7 mouse cellular contexts compared by ENCODE assay signal in genomic region chr8:70891356-70891755, GRCm38 (mm10). TPM values are rescaled to one million over a fixed set of nuclear protein-coding genes. Genes with fewer than 3 reads are reported as not detected.
DNase-seq lines count a peak whose midpoint lies in the region; TF ChIP-seq lines count a peak whose summit lies in the region.

No protein-coding gene starts in this region.

- H3K27me3 ChIP-seq in embryonic facial prominence, embryonic 10.5 days (replicated peaks; ENCODE audit: low read depth, poor library complexity, severe bottlenecking), result peaks cover 75% of the 10 kb centered on the region

- H3K9me3 ChIP-seq in ES-E14 (ENCODE audit: control insufficient read depth, insufficient read depth, low read depth, low read length), result no peaks in the 10 kb centered on the region
- no peaks in the 10 kb centered on the region for H3K9me3 ChIP-seq in embryonic facial prominence, embryonic 10.5 days

- DNase-seq in ES-E14 (ENCODE audit: low read depth, low spot score), result peak; percentile 89
- DNase-seq in embryonic facial prominence, embryonic 10.5 days (ENCODE audit: low spot score), result peak; percentile 70
- DNase-seq in kidney, postnatal 36 days, result peak; percentile 73 to 83
- DNase-seq in lung, postnatal 36 days, result peak; percentile 87
- DNase-seq in layer of hippocampus, adult 8-10 months (ENCODE audit: low spot score in 2 of 2), result no peak
- DNase-seq in yolk sac, embryonic 10.5 days (ENCODE audit: low spot score), result no peak
- no peak for DNase-seq in right cerebral cortex, postnatal 36 days (ENCODE audit: low spot score in 2 of 2)

- H3K9ac ChIP-seq in ES-E14 (ENCODE audit: insufficient read depth, low read depth, low read length, poor library complexity, severe bottlenecking), result no peak overlapping the region

- H3K4me1 ChIP-seq in ES-E14 (ENCODE audit: control insufficient read depth in 2 of 2, insufficient read depth in 2 of 2, low read length in 2 of 2, poor library complexity in 1 of 2), result peaks cover 4 to 23% of the 10 kb centered on the region in 2 experiments; a peak in 3 of 4 replicates
- H3K4me1 ChIP-seq in embryonic facial prominence, embryonic 10.5 days, result peaks cover 47% of the 10 kb centered on the region

- in situ Hi-C loops in ES-E14 (cut with MboI; ENCODE audit: low sequenced_read_pairs in 2 of 2, unreplicated experiment in 2 of 2), result no loop called here

- no peak overlapping the region for H3K27ac ChIP-seq in ES-E14 (ENCODE audit: insufficient read depth, low read depth, low read length, poor library complexity, severe bottlenecking)
- no peak overlapping the region for H3K27ac ChIP-seq in embryonic facial prominence, embryonic 10.5 days (replicated peaks)

- H3K36me3 ChIP-seq in ES-E14 (ENCODE audit: control insufficient read depth, insufficient read depth, low read length, poor library complexity, severe bottlenecking), result peaks cover 26% of the 10 kb centered on the region
- peaks cover 34% of the 10 kb centered on the region for H3K36me3 ChIP-seq in embryonic facial prominence, embryonic 10.5 days (replicated peaks)

- peak overlapping the region; percentile 59 to 66; a peak in 3 of 4 replicates for H3K4me3 ChIP-seq in ES-E14 (ENCODE audit: insufficient read depth in 1 of 2, low read depth in 1 of 2, low read length in 2 of 2, poor library complexity in 1 of 2, severe bottlenecking in 1 of 2)
- peak overlapping the region; percentile 50 for H3K4me3 ChIP-seq in embryonic facial prominence, embryonic 10.5 days

- 4% methylated on average over 21 of the region's 21 CpGs for WGBS in embryonic facial prominence, embryonic 10.5 days

TF ChIP-seq in ES-E14, 5 proteins besides CTCF, POLR2A, EP300 and RAD21:
- no peak for TF ChIP-seq MAFK (IDR thresholded peaks at IDR 0.05; ENCODE audit: insufficient read depth, low read depth, low read length)
- no peak for TF ChIP-seq ZNF384 (IDR thresholded peaks at IDR 0.05; ENCODE audit: low read depth, low read length)
- no peak for TF ChIP-seq CHD2 (IDR thresholded peaks at IDR 0.05; ENCODE audit: low read depth, low read length)
- TF ChIP-seq HCFC1 (IDR thresholded peaks at IDR 0.05; ENCODE audit: borderline replicate concordance, insufficient read depth, low read length), result no peak
TF ChIP-seq in ES-E14: peak in this region for 0.

RNA-seq across cellular contexts. Expression of gene Slc5a5, which starts 1.2 kb away (rescaled TPM):
- total RNA-seq in ES-E14 (2012; rRNA removed), result 2.5 and 3.4 TPM in 2 replicates
- 0.30 and 0.40 TPM in 2 replicates for polyA plus RNA-seq in embryonic facial prominence, embryonic 10.5 days (2016; fragmentation: Nextera tagmentation; extraction: Ambion mirVana)
- total RNA-seq in layer of hippocampus, adult 8-10 months (2022), result 10 to 100 TPM; 10.5 to 12.3 (median 11.0) TPM

RNA-seq across cellular contexts. Expression of gene Rpl18a, which starts 5.9 kb away (rescaled TPM):
- 2,806 and 2,972 TPM in 2 replicates for total RNA-seq in ES-E14 (2012; rRNA removed)
- 3,888 and 3,901 TPM in 2 replicates for polyA plus RNA-seq in embryonic facial prominence, embryonic 10.5 days (2016; fragmentation: Nextera tagmentation; extraction: Ambion mirVana)
- 100 to 1,000 TPM; 619 to 893 (median 714) TPM for total RNA-seq in layer of hippocampus, adult 8-10 months (2022)

RNA-seq across cellular contexts. Expression of gene Map1s, which starts 14.4 kb away (rescaled TPM):
- total RNA-seq in ES-E14 (2012; rRNA removed), result 53.4 and 60.8 TPM in 2 replicates
- polyA plus RNA-seq in embryonic facial prominence, embryonic 10.5 days (2016; fragmentation: Nextera tagmentation; extraction: Ambion mirVana), result 67.8 and 72.3 TPM in 2 replicates
- total RNA-seq in layer of hippocampus, adult 8-10 months (2022), result 10 to 100 TPM; 85.7 to 93.1 (median 88.8) TPM

RNA-seq across cellular contexts. Expression of gene Ccdc124, which starts 17.6 kb away (rescaled TPM):
- 52.5 and 82.3 TPM in 2 replicates for total RNA-seq in ES-E14 (2012; rRNA removed)
- 173 and 179 TPM in 2 replicates for polyA plus RNA-seq in embryonic facial prominence, embryonic 10.5 days (2016; fragmentation: Nextera tagmentation; extraction: Ambion mirVana)
- total RNA-seq in layer of hippocampus, adult 8-10 months (2022), result 10 to 100 TPM; 69.8 to 87.9 (median 78.7) TPM

RNA-seq across cellular contexts. Expression of gene Kcnn1, which starts 28.3 kb away (rescaled TPM):
- total RNA-seq in ES-E14 (2012; rRNA removed), result 3.7 and 6.6 TPM in 2 replicates
- 4.7 and 5.1 TPM in 2 replicates for polyA plus RNA-seq in embryonic facial prominence, embryonic 10.5 days (2016; fragmentation: Nextera tagmentation; extraction: Ambion mirVana)
- 10 to 100 TPM; 16.5 to 20.0 (median 16.6) TPM for total RNA-seq in layer of hippocampus, adult 8-10 months (2022)

Comparison
In these comparisons a context has a peak if more than half of its experiments do, and no peak if none do; other contexts are left out.
1. DNase-seq: peak in ES-E14 (single experiment), embryonic facial prominence, embryonic 10.5 days (single experiment), kidney, postnatal 36 days (2 of 2) and lung, postnatal 36 days (single experiment); none in layer of hippocampus, adult 8-10 months (0 of 2), yolk sac, embryonic 10.5 days (single experiment) and right cerebral cortex, postnatal 36 days (0 of 2).